Mouse (Mus musculus): Measurements from ENCODE around the gene Myo10.

- TF ChIP-seq CTCF (IDR thresholded peaks at IDR 0.05; ENCODE audit: borderline replicate concordance, control insufficient read depth, extremely low read depth, insufficient read depth, low read length, poor library complexity) (no peak), POLR2A (IDR thresholded peaks at IDR 0.05; ENCODE audit: control insufficient read depth, extremely low read depth, insufficient read depth, low read length, poor library complexity) (no peak)
Observed at GRCm38 (mm10) chr15:25779522-25780191, 157.3 kb downstream of the Myo10 start.
